Mouse (Mus musculus) CD4-positive, CD25-positive, alpha-beta regulatory T cell, adult 2 months (primary cell): Measurements from ENCODE around the gene Clpb.
"Not testable (repeated sequence)": the region's sequence is repeated elsewhere in the genome, so short reads cannot be mapped to it uniquely, and the experiment has no call there.

Experiments
- DNase-seq: peaks from one replicate; pipeline ENCODE4 v3.0.0-alpha.2; 2012; ENCODE audit warnings: low read depth, low spot score

Clpb gene

GRCm38 (mm10) chr7:101663514-101664159, at the start of gene Clpb:
Gene Clpb, plus strand, starts transcription at chr7:101663633.
- peak; percentile 93 for DNase-seq

- no peak for DNase-seq
Measured at GRCm38 (mm10) chr7:101615406-101615805, 48.0 kb upstream of the Clpb start.

- no peak for DNase-seq
Measured at GRCm38 (mm10) chr7:101616136-101616835, 47.1 kb upstream of the Clpb start.

- DNase-seq = peak; percentile 44
Measured at GRCm38 (mm10) chr7:101617438-101618165, 45.8 kb upstream of the Clpb start.

GRCm38 (mm10) chr7:101618273-101618672, 45.2 kb upstream of the Clpb start:
- peak; percentile 43 for DNase-seq

- DNase-seq = peak; percentile 82
Measured at GRCm38 (mm10) chr7:101620373-101620772, 43.1 kb upstream of the Clpb start.

GRCm38 (mm10) chr7:101621861-101622260, 41.6 kb upstream of the Clpb start:
- not testable (repeated sequence) for DNase-seq

- DNase-seq = no peak
Measured at GRCm38 (mm10) chr7:101624283-101624682, 39.1 kb upstream of the Clpb start.

- not testable (repeated sequence) for DNase-seq
Measured at GRCm38 (mm10) chr7:101627166-101627565, 36.3 kb upstream of the Clpb start.

GRCm38 (mm10) chr7:101628481-101628880, 35.0 kb upstream of the Clpb start:
- DNase-seq = no peak

- no peak for DNase-seq
Measured at GRCm38 (mm10) chr7:101633629-101634177, 29.7 kb upstream of the Clpb start.

- peak; percentile 43 for DNase-seq
Measured at GRCm38 (mm10) chr7:101634513-101634912, 28.9 kb upstream of the Clpb start.

- peak; percentile 37 for DNase-seq
Measured at GRCm38 (mm10) chr7:101636056-101636455, 27.4 kb upstream of the Clpb start.

GRCm38 (mm10) chr7:101643879-101644278, 19.6 kb upstream of the Clpb start:
- no peak for DNase-seq

GRCm38 (mm10) chr7:101649729-101650128, 13.7 kb upstream of the Clpb start:
- DNase-seq = no peak

- peak; percentile 66 for DNase-seq
Measured at GRCm38 (mm10) chr7:101650565-101650964, 12.9 kb upstream of the Clpb start.

GRCm38 (mm10) chr7:101653681-101654209, 9.7 kb upstream of the Clpb start:
- peak; percentile 67 for DNase-seq

- DNase-seq = no peak
Measured at GRCm38 (mm10) chr7:101654936-101655335, 8.5 kb upstream of the Clpb start.

GRCm38 (mm10) chr7:101662006-101662405, 1.4 kb upstream of the Clpb start:
- peak; percentile 61 for DNase-seq

GRCm38 (mm10) chr7:101666581-101666980, 3.1 kb downstream of the Clpb start:
- DNase-seq = peak; percentile 28

- no peak for DNase-seq
Measured at GRCm38 (mm10) chr7:101671601-101672280, 8.3 kb downstream of the Clpb start.
